Mouse (Mus musculus) liver, adult (tissue): ENCODE measurements around the gene Dock4.

ENCODE experiments used
- GATA4 ChIP-seq: IDR thresholded peaks from 2 replicates; pipeline ENCODE4 v1.6.1; 2014; ENCODE audit warnings: mild to moderate bottlenecking, low read length; ENCODE audit not compliant: insufficient replicate concordance

The Dock4 gene

DNA sequence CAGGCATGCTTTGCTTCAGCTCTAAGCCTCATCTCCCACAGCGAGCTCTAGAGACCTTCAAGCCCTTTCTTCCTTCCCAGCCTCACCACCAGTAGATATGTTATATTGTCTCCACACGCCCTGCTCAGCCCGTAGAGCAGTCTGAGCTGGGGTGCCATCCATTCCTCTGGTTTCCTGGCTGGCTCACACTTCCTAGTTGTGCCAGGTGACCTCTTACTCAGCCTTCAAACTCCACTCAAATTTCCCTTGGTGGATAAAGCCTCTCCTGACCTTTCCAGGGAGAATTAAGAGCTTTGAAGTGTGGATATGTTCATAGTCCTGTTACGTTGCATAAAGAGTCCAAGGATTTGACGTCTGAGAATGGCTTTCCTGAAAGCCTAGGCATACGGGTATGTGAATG is 68.3 kb downstream of the Dock4 start:
- TF ChIP-seq GATA4 = no peak

- no peak for TF ChIP-seq GATA4
Measured at GRCm38 (mm10) chr12:40522468-40522867, 76.7 kb downstream of the Dock4 start.

- no peak for TF ChIP-seq GATA4
Measured at GRCm38 (mm10) chr12:40523020-40523419, 77.3 kb downstream of the Dock4 start.

DNA sequence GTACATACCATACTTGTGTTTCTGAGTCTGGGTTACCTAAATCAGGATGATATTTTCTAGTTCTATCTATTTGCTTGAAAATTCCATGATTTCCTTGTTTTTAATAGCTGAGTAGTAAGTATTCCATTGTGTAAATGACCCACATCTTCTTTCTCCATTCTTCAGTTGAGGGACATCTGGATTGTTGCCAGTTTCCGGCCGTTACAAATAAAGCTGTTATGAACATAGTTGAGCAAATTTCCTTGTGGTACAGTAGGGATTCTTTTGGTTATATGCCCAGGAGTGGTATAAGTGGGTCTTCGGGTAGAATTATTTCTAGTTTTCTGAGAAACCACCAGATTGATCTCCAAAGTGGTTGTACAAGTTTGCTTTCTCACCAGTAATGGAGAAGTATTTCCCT is 79.3 kb downstream of the Dock4 start:
- TF ChIP-seq GATA4 = no peak

GRCm38 (mm10) chr12:40535655-40536618 is 90.2 kb downstream of the Dock4 start:
- TF ChIP-seq GATA4 = no peak

GRCm38 (mm10) chr12:40537826-40538225 is 92.1 kb downstream of the Dock4 start:
- no peak for TF ChIP-seq GATA4

- no peak for TF ChIP-seq GATA4
Measured at GRCm38 (mm10) chr12:40538318-40538717, 92.6 kb downstream of the Dock4 start.

DNA sequence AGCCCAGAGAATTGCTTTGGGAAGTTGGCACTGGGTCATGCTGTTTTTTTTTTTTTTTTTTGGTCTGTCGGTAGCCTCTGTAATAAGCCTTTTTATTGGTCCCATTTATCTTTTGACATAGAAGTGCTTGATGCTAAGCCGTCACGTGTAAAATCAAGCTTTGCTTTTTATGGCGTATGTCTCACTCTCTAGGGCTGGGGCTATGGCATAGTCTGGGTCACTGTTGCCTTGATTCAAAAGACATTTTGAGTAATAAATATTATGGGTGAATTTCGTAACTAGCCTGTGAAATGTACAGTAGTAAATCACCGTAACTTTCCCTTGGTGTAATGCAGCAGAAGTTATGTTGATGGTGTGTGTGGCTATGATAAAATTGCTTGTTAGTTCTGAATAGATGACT is 93.0 kb downstream of the Dock4 start:
- TF ChIP-seq GATA4 = no peak

DNA sequence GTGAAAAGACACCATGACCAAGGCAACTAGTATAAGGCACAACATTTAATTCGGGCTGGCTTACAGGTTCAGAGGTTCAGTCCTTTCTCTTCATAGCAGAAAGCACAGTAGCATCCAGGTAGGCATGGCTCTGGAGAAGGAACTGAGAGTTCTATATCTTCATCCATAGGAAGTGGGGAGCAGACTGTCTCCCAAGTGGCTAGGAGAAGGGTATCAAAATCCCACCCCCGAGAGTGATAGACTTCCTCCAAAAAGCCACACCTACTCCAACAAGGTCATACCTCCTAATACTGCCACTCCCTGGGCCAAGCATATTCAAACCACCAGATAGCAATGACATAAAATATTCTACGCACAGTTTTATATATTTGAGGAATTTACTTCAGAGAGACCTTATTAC is 98.5 kb downstream of the Dock4 start:
- no peak for TF ChIP-seq GATA4

DNA sequence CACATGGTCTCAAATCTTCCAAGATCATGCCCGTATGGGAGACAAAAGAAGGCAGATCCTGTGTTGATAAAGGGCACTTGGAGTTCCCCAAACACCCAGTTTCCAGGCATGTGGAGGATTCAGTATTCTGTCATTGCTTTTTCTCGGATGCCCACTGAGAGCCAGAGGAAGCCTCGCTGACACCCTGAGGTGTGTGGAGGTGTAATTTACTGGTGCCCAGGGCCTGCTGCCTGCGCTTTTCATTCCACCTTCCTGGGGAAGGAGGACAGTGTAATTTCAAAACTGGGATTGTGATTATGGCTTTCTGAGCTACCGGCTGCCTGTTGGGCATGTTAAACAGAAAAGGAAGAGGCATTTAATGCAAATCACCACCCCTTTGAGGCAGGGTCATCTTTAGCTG is 101.1 kb downstream of the Dock4 start:
- no peak for TF ChIP-seq GATA4

DNA sequence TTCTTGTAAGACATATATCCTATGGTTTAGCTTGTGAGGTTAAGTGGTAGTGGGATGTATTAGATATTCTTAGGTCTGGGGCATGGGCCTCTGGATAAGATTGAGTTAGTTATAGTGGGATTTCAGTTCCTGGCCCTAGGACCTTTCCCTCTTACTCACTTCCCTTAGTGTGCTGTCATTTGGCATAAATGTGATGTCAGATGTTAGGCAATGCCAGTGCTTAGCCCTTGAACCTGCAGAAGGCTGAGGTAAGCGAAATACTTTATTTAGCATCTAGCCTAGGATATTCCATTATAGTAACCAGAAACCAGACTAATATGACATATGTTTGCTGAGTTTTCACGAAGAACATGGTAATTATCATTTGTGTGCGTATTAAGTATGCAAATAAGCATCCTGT is 105.6 kb downstream of the Dock4 start:
- no peak for TF ChIP-seq GATA4

DNA sequence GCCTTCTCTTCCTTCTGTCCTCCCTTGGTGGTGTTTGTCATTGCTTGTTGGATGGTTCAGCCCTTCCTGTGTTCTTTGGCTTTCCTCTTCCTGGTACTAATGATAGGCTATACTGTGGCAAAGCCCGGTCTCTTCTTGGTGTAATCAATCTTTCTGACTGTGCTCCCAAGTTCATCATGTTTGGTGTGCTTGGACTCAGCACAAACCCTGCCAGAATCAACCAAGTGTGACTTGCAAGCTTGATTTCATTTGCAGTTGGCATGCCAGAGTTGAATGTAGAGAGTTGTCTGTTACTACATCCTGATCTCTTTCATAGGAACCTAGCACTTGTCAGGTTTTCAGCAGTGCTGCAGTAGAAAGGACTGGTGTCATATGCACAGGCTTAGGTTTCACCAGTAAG is 106.4 kb downstream of the Dock4 start:
- no peak for TF ChIP-seq GATA4

- no peak for TF ChIP-seq GATA4
Measured at GRCm38 (mm10) chr12:40553929-40554328, 108.2 kb downstream of the Dock4 start.

DNA sequence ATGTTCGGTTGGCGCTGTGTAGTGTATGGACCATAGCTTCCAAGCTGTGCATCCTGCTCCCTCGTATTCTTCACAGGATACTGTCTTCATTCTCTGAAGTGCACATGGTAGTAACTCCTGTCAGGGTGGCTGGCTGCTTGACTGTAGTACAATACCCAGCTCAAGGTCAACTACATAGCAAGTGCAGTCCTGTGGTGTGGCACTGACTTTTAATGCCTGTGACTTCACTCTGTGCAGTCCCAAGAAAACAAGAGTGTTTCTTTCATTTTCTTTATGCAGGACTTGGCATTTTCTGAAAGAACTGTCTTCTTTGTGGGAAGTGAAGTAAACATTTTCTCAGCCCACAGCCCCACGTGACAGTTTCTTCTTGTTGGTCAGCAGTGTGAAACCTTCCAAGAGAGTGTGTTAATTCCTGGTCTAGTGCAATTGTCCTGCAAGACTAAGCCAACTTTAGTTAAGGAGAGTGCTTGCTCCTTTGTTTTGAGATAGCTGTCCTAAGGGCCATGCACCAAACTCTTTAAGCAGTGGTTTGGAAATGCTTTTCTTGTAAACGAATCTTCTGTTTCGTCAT is 109.3 kb downstream of the Dock4 start:
- TF ChIP-seq GATA4 = no peak

DNA sequence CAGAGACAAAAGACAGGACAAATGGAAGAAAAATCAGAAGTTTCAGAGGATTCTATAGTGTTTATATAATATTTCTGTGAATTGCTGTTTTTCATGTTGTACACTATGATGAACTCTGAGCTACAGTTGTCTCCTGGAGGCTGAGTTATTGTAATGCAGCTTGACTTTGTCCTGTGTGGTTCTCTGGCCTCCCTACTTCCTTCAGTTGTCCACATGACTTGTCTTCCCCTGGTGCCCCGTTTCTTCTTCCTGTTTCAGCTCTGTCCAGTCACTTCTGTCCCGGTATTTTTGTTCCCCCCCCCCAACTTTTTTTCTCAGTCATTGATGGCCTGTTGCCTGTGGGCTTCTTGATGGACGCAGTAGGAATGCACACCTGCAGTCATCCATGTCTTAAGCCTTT is 112.8 kb downstream of the Dock4 start:
- no peak for TF ChIP-seq GATA4

DNA sequence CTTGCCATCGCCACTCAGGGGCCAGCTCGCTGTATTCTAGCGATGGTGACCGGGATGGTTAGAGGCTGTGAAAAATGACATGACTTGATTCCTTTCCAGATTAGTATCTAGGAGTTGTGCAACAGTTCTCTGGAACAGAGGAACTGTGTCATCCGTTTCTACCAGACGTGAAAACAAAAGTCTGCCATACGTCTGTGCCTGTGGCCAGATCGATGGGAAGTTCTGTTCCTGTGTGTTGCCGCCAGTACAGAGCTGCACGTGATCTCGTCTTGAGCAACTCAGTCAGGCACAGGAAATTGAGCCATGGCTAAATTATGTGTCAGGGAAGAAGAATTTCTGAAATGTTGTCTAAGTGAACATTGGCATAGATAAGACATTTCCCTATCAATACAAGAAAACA is 113.4 kb downstream of the Dock4 start:
- peak; percentile 60; the same call in 1 of the 2 replicates for TF ChIP-seq GATA4
